Mouse (Mus musculus): ENCODE data around the gene Ppm1n. TPM values are rescaled to one million over a fixed set of nuclear protein-coding genes. Genes with fewer than 3 reads are reported as not detected.
A peak's percentile ranks its signal among the peaks of the same experiment; 100 is the strongest.

Ppm1n gene
- polyA plus RNA-seq, 1 experiment from 2014 or later = not detected

DNA sequence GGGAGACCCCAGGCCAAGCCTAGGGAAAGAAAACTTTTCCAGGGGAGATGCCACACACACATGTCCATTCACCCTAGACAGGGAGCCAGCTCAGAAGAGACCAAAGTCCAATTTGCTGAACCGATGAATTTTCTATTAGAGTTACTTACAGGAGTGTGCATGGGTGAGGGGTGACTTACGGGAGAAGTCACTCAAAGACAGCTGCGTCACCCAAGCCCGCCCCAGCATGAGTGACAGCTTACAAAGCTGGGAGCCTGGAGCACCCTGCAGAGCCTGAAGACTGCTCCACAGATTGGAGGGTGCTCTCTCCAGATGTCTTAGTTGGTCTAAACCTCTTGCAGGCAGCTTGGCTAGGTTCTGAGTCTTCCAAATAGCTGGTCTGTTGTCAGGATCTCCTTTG, 32.1 kb upstream of the Ppm1n start:
- Histone ChIP-seq H3K4me1 (ENCODE audit: control insufficient read depth, insufficient read depth, low read length) (peaks cover 8% of the 10 kb centered on the region; the same call in 1 of the 2 replicates), H3K4me2 (replicated peaks; ENCODE audit: low read depth, low read length) (no peak overlapping the region), H3K36me3 (ENCODE audit: control insufficient read depth, insufficient read depth, low read length) (no peaks in the 10 kb centered on the region), H3K27ac (ENCODE audit: low read length) (no peak overlapping the region), H3K9me3 (ENCODE audit: control insufficient read depth, low read depth, low read length) (no peaks in the 10 kb centered on the region), H3K27me3 (ENCODE audit: control insufficient read depth, insufficient read depth, low read length) (peaks cover 2% of the 10 kb centered on the region), H3K4me3 (ENCODE audit: low read depth, low read length) (no peak overlapping the region), H3K9ac (replicated peaks; ENCODE audit: low read depth, low read length) (no peak overlapping the region)
- ATAC-seq (ENCODE audit: insufficient number of reproducible peaks, insufficient read depth, low FRiP score, low read depth) = no peak
- 42% methylated on average over 4 of the region's 4 CpGs for WGBS

DNA sequence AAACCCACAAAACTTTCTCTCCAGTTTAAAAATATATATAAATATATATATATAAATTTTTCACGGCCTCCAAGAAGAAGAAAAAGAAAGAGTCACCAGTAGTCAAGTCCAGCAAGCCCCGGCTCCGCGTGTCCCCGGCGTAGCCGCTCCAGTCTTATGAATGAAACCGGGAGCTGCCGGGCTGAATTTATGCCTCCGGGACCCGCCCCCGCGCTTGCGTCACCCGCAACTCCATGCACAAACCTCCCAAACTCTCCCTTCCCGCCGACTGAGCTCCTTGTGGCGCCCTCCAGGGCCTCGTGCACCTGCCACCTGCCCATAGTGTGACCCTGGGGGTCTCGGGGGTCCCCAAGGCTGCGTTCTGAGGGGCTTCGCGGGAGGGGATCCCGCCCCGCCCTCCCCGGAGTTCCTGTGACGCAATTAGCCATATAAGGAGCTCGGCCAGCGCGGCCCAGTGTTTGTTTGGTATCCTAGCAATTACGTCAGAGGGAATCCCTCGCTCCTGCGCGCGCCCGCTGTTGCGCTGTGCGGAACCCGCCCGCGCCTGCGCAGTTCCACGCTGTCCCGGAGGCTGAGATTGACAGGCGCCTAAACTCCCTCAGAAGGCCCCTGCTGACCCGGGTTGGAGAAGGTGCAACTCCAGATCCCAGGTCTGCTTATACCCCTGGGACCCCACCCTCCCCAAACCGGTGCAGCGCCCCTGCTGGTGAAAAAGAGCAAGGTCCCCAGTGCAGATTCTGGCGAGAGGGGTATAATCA, 30.2 kb upstream of the Ppm1n start, which contains the start of gene Fosb:
Gene Fosb (minus strand): TSS at position 168 of the 758 bp plus-strand sequence.
- peak within 1 kb of the TSS; percentile 47 for H3K9ac ChIP-seq (replicated peaks; ENCODE audit: low read depth, low read length)
- no peaks in the 10 kb centered on the region for H3K36me3 ChIP-seq (ENCODE audit: control insufficient read depth, insufficient read depth, low read length)
- peaks cover 18% of the 10 kb centered on the region for H3K27me3 ChIP-seq (ENCODE audit: control insufficient read depth, insufficient read depth, low read length)
- H3K4me1 ChIP-seq (ENCODE audit: control insufficient read depth, insufficient read depth, low read length) = peaks cover 12% of the 10 kb centered on the region
- no peak within 1 kb of the TSS for H3K27ac ChIP-seq (ENCODE audit: low read length)
- H3K4me2 ChIP-seq (replicated peaks; ENCODE audit: low read depth, low read length) = peak within 1 kb of the TSS; percentile 99
- H3K9me3 ChIP-seq (ENCODE audit: control insufficient read depth, low read depth, low read length) = no peaks in the 10 kb centered on the region
- peak within 1 kb of the TSS; percentile 59 for H3K4me3 ChIP-seq (ENCODE audit: low read depth, low read length)
- peak; percentile 84 for ATAC-seq (ENCODE audit: insufficient number of reproducible peaks, insufficient read depth, low FRiP score, low read depth)
- under 1% methylated on average over 49 of the region's 49 CpGs for WGBS

DNA sequence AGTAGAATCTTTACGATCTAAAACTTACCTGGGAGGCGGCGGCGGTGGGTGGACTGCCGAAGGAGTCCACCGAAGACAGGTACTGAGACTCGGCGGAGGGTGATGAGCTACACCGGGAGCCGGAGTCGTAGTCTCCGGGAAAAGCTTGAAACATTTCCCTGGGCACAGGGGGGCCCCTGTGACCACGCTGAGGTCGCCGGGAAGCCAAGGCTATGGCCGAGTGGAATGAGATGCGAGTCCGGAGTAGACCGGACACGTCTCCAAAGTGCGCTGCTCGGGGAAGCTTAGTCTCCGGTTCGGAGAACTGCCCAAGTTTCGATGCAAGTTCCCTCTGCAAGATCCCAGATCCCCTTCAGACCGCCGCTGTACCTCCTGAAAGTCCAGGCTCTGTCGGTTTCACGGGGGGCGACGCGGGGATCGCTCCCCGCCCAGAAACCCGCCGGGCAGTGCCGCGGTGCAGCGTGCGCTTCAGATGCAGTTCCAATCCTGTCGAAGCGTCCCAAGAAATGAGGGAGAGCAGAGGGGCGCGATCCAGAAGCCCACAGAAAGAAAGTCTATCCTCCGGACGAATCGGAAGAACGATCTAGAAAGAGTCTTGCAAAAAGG, 29.5 kb upstream of the Ppm1n start:
- 2% methylated on average over 48 of the region's 48 CpGs for WGBS
- Histone ChIP-seq H3K27me3 (ENCODE audit: control insufficient read depth, insufficient read depth, low read length) (peaks cover 25% of the 10 kb centered on the region), H3K4me3 (ENCODE audit: low read depth, low read length) (peak overlapping the region; percentile 59), H3K36me3 (ENCODE audit: control insufficient read depth, insufficient read depth, low read length) (no peaks in the 10 kb centered on the region), H3K9ac (replicated peaks; ENCODE audit: low read depth, low read length) (peak overlapping the region; percentile 29), H3K4me1 (ENCODE audit: control insufficient read depth, insufficient read depth, low read length) (peaks cover 16% of the 10 kb centered on the region), H3K27ac (ENCODE audit: low read length) (no peak overlapping the region), H3K9me3 (ENCODE audit: control insufficient read depth, low read depth, low read length) (no peaks in the 10 kb centered on the region), H3K4me2 (replicated peaks; ENCODE audit: low read depth, low read length) (peak overlapping the region; percentile 99)
- no peak for ATAC-seq (ENCODE audit: insufficient number of reproducible peaks, insufficient read depth, low FRiP score, low read depth)

DNA sequence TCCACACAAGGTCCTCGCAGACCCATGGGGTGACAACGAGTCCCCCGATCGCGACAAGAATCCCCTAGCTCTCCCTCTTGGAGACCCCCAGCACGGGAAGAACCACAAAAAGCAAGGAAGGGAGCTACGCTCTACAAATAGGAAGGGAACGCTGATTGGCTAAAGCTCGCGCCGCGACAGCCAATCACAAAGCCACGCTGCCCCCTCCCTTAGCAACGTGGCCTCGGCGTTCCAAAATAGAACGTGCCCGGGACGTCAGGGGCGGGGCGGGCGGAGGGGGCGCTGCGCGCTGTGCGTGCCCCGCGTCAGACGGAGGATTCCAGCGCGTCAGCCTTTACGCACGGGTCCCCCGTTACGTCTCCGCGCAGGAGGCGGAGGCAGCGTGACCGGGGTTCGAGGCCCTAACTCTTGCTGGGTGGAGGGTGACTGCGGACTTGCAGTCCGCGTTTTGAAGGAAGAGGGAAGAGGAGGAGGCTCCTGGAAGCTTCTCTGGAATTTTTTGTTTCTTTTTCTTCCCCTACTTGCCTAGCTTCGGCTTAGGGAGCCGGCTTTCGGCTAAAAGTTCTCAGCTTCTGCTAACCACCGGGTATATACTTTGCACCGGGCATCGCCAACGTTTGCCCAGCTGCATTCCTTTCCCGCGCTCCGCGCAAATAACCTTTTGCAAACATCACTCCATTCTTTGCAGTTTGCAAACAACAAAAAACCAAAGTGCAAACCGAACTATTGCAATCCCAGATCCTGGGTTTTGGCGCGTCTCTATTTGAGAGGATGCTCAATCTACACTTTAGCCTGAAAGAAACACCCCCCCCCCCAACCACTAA, 28.8 kb upstream of the Ppm1n start:
- Histone ChIP-seq H3K27me3 (ENCODE audit: control insufficient read depth, insufficient read depth, low read length) (peaks cover 28% of the 10 kb centered on the region), H3K27ac (ENCODE audit: low read length) (peak overlapping the region; percentile 66; the same call in 1 of the 2 replicates), H3K4me3 (ENCODE audit: low read depth, low read length) (peak overlapping the region; percentile 59), H3K36me3 (ENCODE audit: control insufficient read depth, insufficient read depth, low read length) (no peaks in the 10 kb centered on the region), H3K9ac (replicated peaks; ENCODE audit: low read depth, low read length) (peak overlapping the region; percentile 29), H3K4me2 (replicated peaks; ENCODE audit: low read depth, low read length) (peak overlapping the region; percentile 99), H3K4me1 (ENCODE audit: control insufficient read depth, insufficient read depth, low read length) (peaks cover 16% of the 10 kb centered on the region), H3K9me3 (ENCODE audit: control insufficient read depth, low read depth, low read length) (no peaks in the 10 kb centered on the region)
- ATAC-seq (ENCODE audit: insufficient number of reproducible peaks, insufficient read depth, low FRiP score, low read depth) = peak; percentile 86
- under 1% methylated on average over 58 of the region's 58 CpGs for WGBS

DNA sequence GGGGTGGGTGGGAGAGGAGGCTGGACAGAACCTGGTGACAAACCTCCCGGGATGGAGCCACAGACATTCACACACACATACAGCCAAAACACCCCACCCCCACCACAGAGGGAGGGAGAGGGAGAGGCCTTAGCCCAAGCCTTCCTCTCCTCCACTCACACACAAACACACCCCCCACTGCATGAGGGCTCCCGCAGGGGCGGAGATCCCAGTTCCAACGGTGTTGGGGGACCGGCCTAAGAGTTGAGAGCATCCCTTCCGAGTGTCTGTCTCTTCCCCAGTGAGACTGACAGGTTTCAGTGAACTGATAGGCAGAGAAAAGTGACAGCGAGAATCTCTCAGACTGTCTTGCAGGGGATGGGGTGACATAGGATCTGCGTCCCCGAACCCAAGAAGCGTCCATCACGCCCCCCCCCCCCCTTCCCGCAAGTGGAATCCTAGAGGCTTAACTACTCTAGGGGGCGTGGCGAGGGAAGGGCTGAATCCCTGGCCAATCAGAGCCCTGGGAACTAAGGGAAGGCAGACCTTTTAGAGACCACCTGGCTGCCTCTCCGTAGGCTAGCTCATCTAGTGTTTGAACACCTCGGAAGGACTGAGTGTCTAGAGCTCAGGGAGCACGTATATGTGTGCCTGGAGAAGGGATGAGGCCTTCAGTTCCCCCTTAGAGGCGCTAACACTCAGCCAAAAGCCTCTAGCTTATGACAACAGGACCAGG, 28.0 kb upstream of the Ppm1n start:
- H3K4me1 ChIP-seq (ENCODE audit: control insufficient read depth, insufficient read depth, low read length) = peaks cover 16% of the 10 kb centered on the region
- H3K4me2 ChIP-seq (replicated peaks; ENCODE audit: low read depth, low read length) = peak overlapping the region; percentile 99
- peaks cover 33% of the 10 kb centered on the region for H3K27me3 ChIP-seq (ENCODE audit: control insufficient read depth, insufficient read depth, low read length)
- H3K4me3 ChIP-seq (ENCODE audit: low read depth, low read length) = peak overlapping the region; percentile 59
- ATAC-seq (ENCODE audit: insufficient number of reproducible peaks, insufficient read depth, low FRiP score, low read depth) = peak; percentile 71
- no peaks in the 10 kb centered on the region for H3K36me3 ChIP-seq (ENCODE audit: control insufficient read depth, insufficient read depth, low read length)
- no peaks in the 10 kb centered on the region for H3K9me3 ChIP-seq (ENCODE audit: control insufficient read depth, low read depth, low read length)
- H3K9ac ChIP-seq (replicated peaks; ENCODE audit: low read depth, low read length) = peak overlapping the region; percentile 25; the same call in 1 of the 2 replicates
- 2% methylated on average over 18 of the region's 18 CpGs for WGBS
- peak overlapping the region; percentile 66; the same call in 1 of the 2 replicates for H3K27ac ChIP-seq (ENCODE audit: low read length)

DNA sequence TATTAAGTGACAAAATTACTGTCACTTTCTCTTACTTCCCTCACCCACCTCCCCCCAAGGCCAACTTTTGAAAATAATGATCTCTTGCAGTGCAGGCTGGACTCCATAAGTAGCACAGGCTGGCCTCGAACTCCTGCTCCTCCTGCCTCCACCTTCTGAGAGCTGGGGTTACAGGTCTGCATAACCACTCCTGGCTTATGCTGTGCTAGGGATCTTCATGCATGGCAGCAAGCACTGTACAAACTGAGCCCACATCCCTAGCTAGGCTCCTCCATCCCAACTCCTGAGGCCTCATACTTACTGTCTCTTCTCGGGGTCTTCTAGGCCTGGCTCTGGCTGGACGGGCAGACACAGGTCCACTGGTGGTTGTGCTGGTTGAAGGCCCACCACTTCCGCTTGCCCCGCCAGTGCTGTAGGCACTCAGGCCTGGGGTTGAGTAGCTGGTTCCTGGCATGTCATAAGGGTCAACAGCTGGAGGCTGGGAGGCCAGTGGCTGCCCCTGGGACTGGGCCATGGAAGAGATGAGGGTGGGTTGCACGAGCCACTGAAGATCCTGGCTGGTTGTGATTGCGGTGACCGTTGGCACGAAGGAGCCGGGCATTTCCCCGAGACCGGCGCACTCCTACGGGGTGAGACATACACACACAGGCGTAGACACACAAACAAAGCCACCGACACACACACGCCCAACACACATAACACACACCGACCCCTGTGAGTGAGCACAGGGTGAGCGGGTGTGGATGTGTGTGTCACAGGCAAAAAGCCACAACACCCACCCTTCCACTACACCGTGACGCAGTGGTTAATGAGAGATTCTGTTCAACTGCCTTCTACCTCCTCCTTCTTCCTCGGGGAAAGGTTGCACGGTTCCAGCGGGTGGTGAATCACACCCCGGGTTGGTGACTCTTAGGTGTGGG, 27.2 kb upstream of the Ppm1n start:
- no peak for ATAC-seq (ENCODE audit: insufficient number of reproducible peaks, insufficient read depth, low FRiP score, low read depth)
- Histone ChIP-seq H3K9ac (replicated peaks; ENCODE audit: low read depth, low read length) (no peak overlapping the region), H3K9me3 (ENCODE audit: control insufficient read depth, low read depth, low read length) (no peaks in the 10 kb centered on the region), H3K36me3 (ENCODE audit: control insufficient read depth, insufficient read depth, low read length) (no peaks in the 10 kb centered on the region), H3K4me2 (replicated peaks; ENCODE audit: low read depth, low read length) (no peak overlapping the region), H3K4me3 (ENCODE audit: low read depth, low read length) (no peak overlapping the region), H3K27ac (ENCODE audit: low read length) (no peak overlapping the region), H3K27me3 (ENCODE audit: control insufficient read depth, insufficient read depth, low read length) (peaks cover 40% of the 10 kb centered on the region), H3K4me1 (ENCODE audit: control insufficient read depth, insufficient read depth, low read length) (peaks cover 16% of the 10 kb centered on the region)
- WGBS = 68% methylated on average over 25 of the region's 25 CpGs

DNA sequence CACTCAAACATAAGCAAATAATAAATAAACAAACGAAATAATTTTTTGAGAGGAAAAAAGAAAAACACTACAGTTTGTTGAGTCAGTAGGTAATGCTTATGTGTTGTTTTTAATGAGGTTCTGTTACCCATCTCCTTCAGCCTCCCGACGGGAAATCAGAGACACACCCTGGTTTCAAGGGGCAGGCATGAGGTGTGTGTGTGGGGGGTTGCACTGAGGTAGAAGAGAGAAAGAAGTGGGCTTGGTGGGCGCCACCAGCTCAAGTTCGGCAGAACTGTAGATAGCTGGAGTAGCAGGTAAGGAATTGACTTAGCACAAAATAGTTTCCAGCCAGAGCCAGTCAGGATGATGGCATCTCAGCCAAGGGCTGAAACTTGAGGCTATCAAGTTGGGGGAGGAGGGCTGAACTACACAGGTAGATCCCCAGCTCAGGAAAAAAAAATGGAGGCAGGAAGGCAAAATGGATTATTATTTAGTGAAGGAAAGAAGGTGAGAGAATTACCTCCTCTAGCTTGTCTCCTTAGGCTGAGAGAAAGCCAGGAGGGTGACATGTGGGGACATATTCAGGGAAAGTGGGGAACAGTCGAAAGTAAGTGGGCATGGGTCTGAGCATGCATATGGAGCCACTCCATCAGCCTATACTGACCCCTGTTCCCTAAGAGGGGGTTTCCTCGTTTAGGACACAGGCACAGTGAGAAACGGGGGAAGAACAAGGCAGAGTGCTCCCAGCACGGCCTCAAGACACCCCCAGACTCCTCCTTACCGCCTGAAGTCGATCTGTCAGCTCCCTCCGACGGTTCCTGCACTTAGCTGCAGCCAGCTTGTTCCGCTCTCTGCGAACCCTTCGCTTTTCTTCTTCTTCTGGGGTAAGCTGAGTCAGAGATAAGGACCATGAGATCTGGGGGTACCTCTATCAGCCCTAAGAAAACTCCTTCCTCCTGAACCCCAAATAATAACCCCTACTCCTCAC, 26.2 kb upstream of the Ppm1n start:
- ATAC-seq (ENCODE audit: insufficient number of reproducible peaks, insufficient read depth, low FRiP score, low read depth) = no peak
- Histone ChIP-seq H3K9me3 (ENCODE audit: control insufficient read depth, low read depth, low read length) (no peaks in the 10 kb centered on the region), H3K4me3 (ENCODE audit: low read depth, low read length) (no peak overlapping the region), H3K4me1 (ENCODE audit: control insufficient read depth, insufficient read depth, low read length) (peaks cover 20% of the 10 kb centered on the region), H3K36me3 (ENCODE audit: control insufficient read depth, insufficient read depth, low read length) (no peaks in the 10 kb centered on the region), H3K27me3 (ENCODE audit: control insufficient read depth, insufficient read depth, low read length) (peaks cover 44% of the 10 kb centered on the region), H3K27ac (ENCODE audit: low read length) (no peak overlapping the region), H3K9ac (replicated peaks; ENCODE audit: low read depth, low read length) (no peak overlapping the region), H3K4me2 (replicated peaks; ENCODE audit: low read depth, low read length) (no peak overlapping the region)
- 55% methylated on average over 16 of the region's 16 CpGs for WGBS

All from stomach, embryonic 14.5 days (tissue).